Mouse (Mus musculus) midbrain, embryonic 10.5 days (tissue): ENCODE measurements around the gene Gm28845. TPM values are rescaled to one million over a fixed set of nuclear protein-coding genes. Genes with fewer than 3 reads are reported as not detected.
"Not testable (repeated sequence)": the region's sequence is repeated elsewhere in the genome, so short reads cannot be mapped to it uniquely, and the experiment has no call there.

Source experiments
- DNase-seq: peaks from one replicate; pipeline ENCODE4 v3.0.0-alpha.2; 2017; ENCODE audit warnings: low spot score
- H3K27ac ChIP-seq: fragments of 300-500 bp; sonication (generic); replicated peaks from 2 replicates; pipeline ENCODE4 v1.5.1; 2016; ENCODE audit warnings: mild to moderate bottlenecking
- H3K27me3 ChIP-seq: fragments of 300-500 bp; sonication (generic); 2 replicates; pipeline ENCODE4 v1.6.1; 2016; ENCODE audit warnings: low read depth, mild to moderate bottlenecking; ENCODE audit not compliant: poor library complexity, severe bottlenecking
- H3K36me3 ChIP-seq: fragments of 300-500 bp; sonication (generic); 2 replicates; pipeline ENCODE4 v1.6.1; 2016; ENCODE audit warnings: mild to moderate bottlenecking, moderate library complexity
- H3K4me1 ChIP-seq: fragments of 300-500 bp; sonication (generic); 2 replicates; pipeline ENCODE4 v1.6.1; 2016
- H3K4me3 ChIP-seq: fragments of 300-500 bp; sonication (generic); 2 replicates; pipeline ENCODE4 v1.5.1; 2016; ENCODE audit warnings: mild to moderate bottlenecking, moderate library complexity
- H3K9me3 ChIP-seq: fragments of 300-500 bp; sonication (generic); replicated peaks from 2 replicates; pipeline ENCODE4 v1.6.1; 2016; ENCODE audit warnings: mild to moderate bottlenecking
- WGBS: fragments of 180-500 bp; shearing (Covaris S2); methylation state at CpG from one replicate; pipeline ENCODE4 v1.1.7; 2016; 5-methylcytosine and 5-hydroxymethylcytosine counted together
- polyA plus RNA-seq: library from polyadenylated mRNA; unstranded; fragments of >200 nt; fragmentation: Nextera tagmentation; extraction: Ambion mirVana; gene quantifications from 2 replicates; pipeline ENCODE4 v1.2.1, GENCODE M21; 2016

The Gm28845 gene
- polyA plus RNA-seq, 1 experiment from 2014 or later, result not detected

GRCm38 (mm10) chr1:65090370-65090769 lies 29.0 kb downstream of the Gm28845 start:
- 71% methylated on average over 2 of the region's 2 CpGs for WGBS
- no peaks in the 10 kb centered on the region for H3K4me1 ChIP-seq
- no peaks in the 10 kb centered on the region for H3K27me3 ChIP-seq
- no peak overlapping the region for H3K4me3 ChIP-seq
- no peaks in the 10 kb centered on the region for H3K9me3 ChIP-seq
- H3K36me3 ChIP-seq, result no peaks in the 10 kb centered on the region
- DNase-seq, result no peak
- no peak overlapping the region for H3K27ac ChIP-seq

GRCm38 (mm10) chr1:65088567-65089356 lies 30.6 kb downstream of the Gm28845 start:
- 83% methylated on average over 6 of the region's 6 CpGs for WGBS
- Histone ChIP-seq H3K4me1 (no peaks in the 10 kb centered on the region), H3K9me3 (no peaks in the 10 kb centered on the region), H3K4me3 (no peak overlapping the region), H3K27me3 (no peaks in the 10 kb centered on the region), H3K36me3 (no peaks in the 10 kb centered on the region), H3K27ac (no peak overlapping the region)
- no peak for DNase-seq

DNA sequence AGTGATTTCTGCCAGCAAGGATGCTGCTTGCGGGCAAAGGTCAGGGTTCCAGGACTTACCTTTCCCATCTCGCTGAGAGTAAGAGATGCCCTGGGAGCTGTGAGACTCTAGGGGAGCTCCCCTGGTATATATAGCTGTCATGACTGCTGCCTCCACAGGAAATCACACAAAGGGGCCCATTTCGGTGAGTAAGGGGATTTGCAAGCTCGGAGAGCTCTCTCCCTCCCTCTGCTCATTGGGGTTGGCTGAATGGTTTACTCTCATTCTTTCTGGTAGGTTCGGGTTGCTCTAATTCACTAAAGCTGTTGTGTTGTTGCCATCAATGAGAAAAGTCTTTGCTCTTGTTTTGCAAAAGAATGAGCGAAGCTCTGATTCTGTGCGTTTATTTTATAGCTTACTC lies 37.2 kb downstream of the Gm28845 start, which contains the start of gene Crygb:
Gene Crygb, minus strand, starts transcription at position 101 of the 400 bp plus-strand sequence.
- Histone ChIP-seq H3K4me3 (peak within 1 kb of the TSS; percentile 21; the same call in 1 of the 2 replicates), H3K36me3 (no peaks in the 10 kb centered on the region), H3K4me1 (peaks cover 5% of the 10 kb centered on the region), H3K27me3 (no peaks in the 10 kb centered on the region), H3K27ac (no peak within 1 kb of the TSS), H3K9me3 (no peaks in the 10 kb centered on the region)
- DNase-seq, result no peak
- WGBS, result 26% methylated on average over 7 of the region's 7 CpGs

- H3K9me3 ChIP-seq, result no peaks in the 10 kb centered on the region
- no peaks in the 10 kb centered on the region for H3K36me3 ChIP-seq
- H3K27ac ChIP-seq, result no peak overlapping the region
- no peaks in the 10 kb centered on the region for H3K27me3 ChIP-seq
- H3K4me3 ChIP-seq, result no peak overlapping the region
- WGBS, result 32% methylated on average over 5 of the region's 5 CpGs
- no peak for DNase-seq
- peaks cover 4% of the 10 kb centered on the region; the same call in 1 of the 2 replicates for H3K4me1 ChIP-seq
These were observed 43.8 kb downstream of the Gm28845 start for GRCm38 (mm10) chr1:65075607-65076006.

GRCm38 (mm10) chr1:65073589-65073988 lies 45.8 kb downstream of the Gm28845 start, which contains the start of gene Crygc:
Crygc (minus strand) TSS chr1:65073689.
- Histone ChIP-seq H3K36me3 (no peaks in the 10 kb centered on the region), H3K9me3 (no peaks in the 10 kb centered on the region), H3K4me3 (no peak within 1 kb of the TSS), H3K4me1 (peaks cover 4% of the 10 kb centered on the region; the same call in 1 of the 2 replicates), H3K27ac (no peak within 1 kb of the TSS), H3K27me3 (no peaks in the 10 kb centered on the region)
- no peak for DNase-seq
- WGBS, result 71% methylated on average over 6 of the region's 6 CpGs

DNA sequence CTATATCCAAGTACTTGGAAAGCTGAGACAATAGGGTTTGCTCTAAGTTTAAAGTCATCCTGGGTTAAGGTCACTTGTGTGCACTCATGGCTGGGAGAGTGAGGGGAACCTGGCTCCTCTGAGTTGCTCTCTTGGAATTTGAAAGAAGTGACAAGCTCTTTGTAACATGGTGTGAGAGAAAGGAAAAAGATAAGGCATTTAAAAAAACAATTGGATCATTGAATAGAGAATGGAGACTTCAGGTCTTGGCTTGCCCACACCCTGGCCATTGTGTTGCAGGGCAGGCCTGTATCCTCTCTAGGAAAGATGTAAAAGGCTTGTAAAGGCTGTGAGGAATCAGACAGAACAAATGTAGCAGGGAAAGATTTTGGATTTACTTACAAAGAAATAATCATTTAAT lies 51.5 kb downstream of the Gm28845 start:
- no peaks in the 10 kb centered on the region for H3K4me1 ChIP-seq
- no peak overlapping the region for H3K27ac ChIP-seq
- no peaks in the 10 kb centered on the region for H3K27me3 ChIP-seq
- H3K36me3 ChIP-seq, result no peaks in the 10 kb centered on the region
- H3K9me3 ChIP-seq, result no peaks in the 10 kb centered on the region
- no peak for DNase-seq
- no peak overlapping the region for H3K4me3 ChIP-seq

- 85% methylated on average over 15 of the region's 15 CpGs for WGBS
- DNase-seq, result no peak
- H3K27ac ChIP-seq, result no peak overlapping the region
These were observed 55.2 kb downstream of the Gm28845 start for GRCm38 (mm10) chr1:65064201-65064600.

DNA sequence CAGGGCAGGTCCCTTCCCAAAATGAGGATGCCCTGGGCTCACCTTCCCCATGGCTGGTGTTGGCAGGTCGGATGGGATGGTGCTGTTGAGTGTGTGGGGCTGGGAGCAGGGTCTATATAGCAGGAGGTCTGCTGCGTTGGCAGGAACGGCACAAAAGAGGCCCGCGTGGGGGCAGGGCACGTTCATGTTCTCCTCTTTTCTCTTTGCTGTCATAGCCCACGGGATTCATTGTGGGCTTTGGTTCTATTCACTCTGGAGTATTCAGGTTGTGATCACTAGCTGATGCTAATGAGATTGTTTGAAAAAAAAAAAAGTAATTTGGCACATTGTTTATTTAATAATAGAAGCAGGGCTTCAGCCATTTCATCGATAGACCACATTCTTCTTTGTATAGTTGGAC lies 56.0 kb downstream of the Gm28845 start, which contains the start of gene Crygd:
Gene Crygd, minus strand, starts transcription at position 101 of the 400 bp plus-strand sequence.
- Histone ChIP-seq H3K27ac (no peak within 1 kb of the TSS), H3K27me3 (no peaks in the 10 kb centered on the region), H3K9me3 (no peaks in the 10 kb centered on the region), H3K4me3 (no peak within 1 kb of the TSS), H3K36me3 (no peaks in the 10 kb centered on the region), H3K4me1 (no peaks in the 10 kb centered on the region)
- DNase-seq, result no peak
- WGBS, result 83% methylated on average over 8 of the region's 8 CpGs

More at GRCm38 (mm10) chr1:65064201-65064600, 55.2 kb downstream of the Gm28845 start:
- Histone ChIP-seq H3K4me1 (no peaks in the 10 kb centered on the region), H3K9me3 (no peaks in the 10 kb centered on the region), H3K4me3 (no peak overlapping the region), H3K27me3 (no peaks in the 10 kb centered on the region), H3K36me3 (no peaks in the 10 kb centered on the region)

DNA sequence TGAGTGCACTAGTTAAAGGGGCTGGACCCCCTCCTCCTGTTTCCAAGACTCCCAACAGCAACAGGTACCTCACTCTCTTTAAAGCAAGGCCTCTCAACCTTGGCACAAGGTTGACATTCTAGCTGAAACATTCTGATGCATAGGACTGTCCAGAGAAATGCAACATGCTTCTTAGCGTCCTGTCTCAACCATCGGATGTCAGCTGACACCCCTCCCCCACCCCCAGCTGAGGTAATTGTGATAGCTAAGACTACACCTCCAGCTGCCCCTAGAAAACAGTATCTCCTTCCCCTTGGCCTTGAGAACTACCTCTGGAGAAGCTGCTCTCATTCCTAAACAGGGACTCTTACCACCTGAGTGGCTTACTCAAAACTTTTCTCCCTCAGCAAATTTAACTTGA lies 67.2 kb downstream of the Gm28845 start:
- 53% methylated on average over 2 of the region's 2 CpGs for WGBS
- Histone ChIP-seq H3K36me3 (no peaks in the 10 kb centered on the region), H3K27me3 (no peaks in the 10 kb centered on the region), H3K4me3 (no peak overlapping the region), H3K4me1 (peaks cover 15% of the 10 kb centered on the region), H3K27ac (no peak overlapping the region), H3K9me3 (no peaks in the 10 kb centered on the region)
- no peak for DNase-seq

DNA sequence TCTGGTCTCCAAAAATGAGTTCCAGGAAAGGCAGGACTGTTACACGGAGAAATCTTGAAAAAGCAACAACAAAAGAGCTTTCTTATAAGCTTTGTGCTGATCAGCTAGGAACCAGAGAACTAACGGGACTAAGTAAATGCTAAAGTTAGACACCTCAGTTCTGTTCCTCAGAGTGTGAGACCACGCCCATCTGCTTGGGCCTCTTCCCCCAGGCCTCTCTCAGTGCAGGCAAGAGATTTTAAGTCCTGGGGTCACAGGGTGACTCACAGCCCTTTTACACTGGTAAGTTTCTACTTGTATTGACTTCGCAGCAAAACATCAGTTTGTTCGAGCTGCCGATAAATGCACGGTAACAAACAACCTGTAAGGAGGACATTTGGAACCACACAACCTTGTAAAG lies 67.7 kb downstream of the Gm28845 start:
- Histone ChIP-seq H3K4me1 (peaks cover 15% of the 10 kb centered on the region), H3K36me3 (no peaks in the 10 kb centered on the region), H3K4me3 (no peak overlapping the region), H3K9me3 (no peaks in the 10 kb centered on the region), H3K27me3 (no peaks in the 10 kb centered on the region), H3K27ac (no peak overlapping the region)
- WGBS, result 64% methylated on average over 7 of the region's 7 CpGs
- DNase-seq, result no peak

DNA sequence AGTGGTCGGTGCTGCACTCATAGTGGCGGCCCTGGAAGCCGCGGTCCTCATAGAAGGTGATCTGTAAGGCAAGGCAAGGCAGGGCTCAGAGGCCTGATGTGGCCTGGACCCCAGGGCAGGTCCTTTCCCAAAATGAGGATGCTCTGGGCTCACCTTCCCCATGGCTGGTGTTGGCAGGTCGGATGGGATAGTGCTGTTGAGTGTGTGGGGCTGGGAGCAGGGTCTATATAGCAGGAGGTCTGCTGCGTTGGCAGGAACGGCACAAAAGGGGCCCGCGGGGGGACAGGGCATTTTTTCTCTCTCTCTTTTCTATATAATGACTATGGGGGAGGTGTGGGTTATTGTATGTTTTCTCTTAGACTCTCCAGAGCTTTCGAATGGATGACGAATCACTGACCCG lies 68.4 kb downstream of the Gm28845 start, which contains the start of gene Cryge:
Gene Cryge, minus strand, starts transcription at position 198 of the 400 bp plus-strand sequence.
- 63% methylated on average over 12 of the region's 12 CpGs for WGBS
- H3K36me3 ChIP-seq, H3K9me3 ChIP-seq, H3K27me3 ChIP-seq, DNase-seq, H3K4me3 ChIP-seq: not testable (repeated sequence)
- Histone ChIP-seq H3K27ac (peak within 1 kb of the TSS; percentile 49; the same call in 1 of the 2 replicates), H3K4me1 (peaks cover 15% of the 10 kb centered on the region)
